Mouse (Mus musculus) intestine, embryonic 16.5 days (tissue): ENCODE data around the gene Klhl32. TPM values are rescaled to one million over a fixed set of nuclear protein-coding genes. Genes with fewer than 3 reads are reported as not detected.

ENCODE experiments used
- ATAC-seq: fragments of 200-750 bp; cut with Nextera tagmentation; 2 replicates; pipeline ENCODE4 v1.8.0; 2017; ENCODE audit warnings: moderate TSS enrichment, moderate library complexity
- H3K27ac ChIP-seq: fragments of 300-500 bp; sonication (generic); 2 replicates; pipeline ENCODE4 v1.5.1; 2014; ENCODE audit warnings: mild to moderate bottlenecking, low read length
- H3K27me3 ChIP-seq: fragments of 300-500 bp; sonication (generic); replicated peaks from 2 replicates; pipeline ENCODE4 v1.6.1; 2014; ENCODE audit warnings: low read length, control low read depth, mixed read lengths; ENCODE audit not compliant: control insufficient read depth, insufficient read depth
- H3K36me3 ChIP-seq: fragments of 300-500 bp; sonication (generic); 2 replicates; pipeline ENCODE4 v1.6.1; 2014; ENCODE audit warnings: low read length, control low read depth; ENCODE audit not compliant: control insufficient read depth, insufficient read depth
- H3K4me1 ChIP-seq: fragments of 300-500 bp; sonication (generic); 2 replicates; pipeline ENCODE4 v1.6.1; 2014; ENCODE audit warnings: low read length, control low read depth, mixed read lengths; ENCODE audit not compliant: control insufficient read depth, insufficient read depth
- H3K4me2 ChIP-seq: fragments of 300-500 bp; sonication (generic); 2 replicates; pipeline ENCODE4 v1.6.1; 2014; ENCODE audit warnings: low read depth, low read length, control low read depth
- H3K4me3 ChIP-seq: fragments of 300-500 bp; sonication (generic); 2 replicates; pipeline ENCODE4 v1.5.1; 2014; ENCODE audit warnings: mild to moderate bottlenecking, low read length
- H3K9ac ChIP-seq: fragments of 300-500 bp; sonication (generic); 2 replicates; pipeline ENCODE4 v1.6.1; 2014; ENCODE audit warnings: low read depth, low read length
- H3K9me3 ChIP-seq: fragments of 300-500 bp; sonication (generic); 2 replicates; pipeline ENCODE4 v1.6.1; 2016; ENCODE audit warnings: low read length, control low read depth; ENCODE audit not compliant: control insufficient read depth
- WGBS: fragments of 180-500 bp; shearing (Covaris S2); extraction: QIAGEN DNeasy Blood & Tissue Kit; methylation state at CpG from one replicate; pipeline ENCODE4 v1.1.7; 2014; 5-methylcytosine and 5-hydroxymethylcytosine counted together
- polyA plus RNA-seq: library from polyadenylated mRNA; unstranded; fragments of >200 nt; fragmentation: Nextera tagmentation; extraction: Ambion mirVana; gene quantifications from 2 replicates; pipeline ENCODE4 v1.2.1, GENCODE M21; 2015

Klhl32 gene
- polyA plus RNA-seq, 1 experiment from 2014 or later, result 3.3 TPM

DNA sequence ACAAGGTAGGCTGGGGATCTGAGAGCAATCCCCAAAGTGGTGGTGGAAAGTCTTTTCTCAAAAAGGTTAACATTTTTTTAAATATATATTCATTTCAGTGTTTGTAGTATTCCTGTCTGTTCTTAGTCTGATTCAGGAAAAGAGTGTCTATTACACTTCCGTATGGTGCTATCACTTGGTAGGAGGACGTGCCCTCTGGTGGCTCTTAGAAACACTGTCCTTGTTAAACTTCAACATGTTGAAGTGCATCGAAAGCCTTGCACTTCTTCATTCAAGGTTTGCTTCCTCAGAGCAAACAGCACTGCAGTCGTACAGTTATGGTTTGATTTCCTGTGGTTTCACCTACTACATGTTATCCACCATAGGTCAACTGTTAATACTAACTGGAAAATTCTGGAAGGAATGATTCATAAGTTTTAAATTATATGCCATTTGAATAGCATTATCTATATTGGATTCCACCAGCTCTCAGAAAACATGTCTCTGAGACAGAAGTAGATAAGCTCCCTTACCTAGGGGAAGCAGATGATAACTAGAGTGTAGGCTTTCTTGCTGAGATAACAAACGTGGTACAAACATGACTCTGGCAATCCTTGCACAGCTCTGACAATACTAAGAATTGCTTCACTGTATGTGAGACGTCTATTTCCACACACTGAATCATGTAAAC is 253.8 kb downstream of the Klhl32 start:
- Histone ChIP-seq H3K9ac (no peak overlapping the region), H3K4me3 (no peak overlapping the region), H3K27me3 (no peaks in the 10 kb centered on the region), H3K27ac (no peak overlapping the region), H3K36me3 (peaks cover 5% of the 10 kb centered on the region; the same call in 1 of the 2 replicates), H3K9me3 (no peaks in the 10 kb centered on the region), H3K4me1 (no peaks in the 10 kb centered on the region), H3K4me2 (no peak overlapping the region)
- ATAC-seq, result no peak
- WGBS, result 80% methylated on average over 6 of the region's 6 CpGs

- no peak for ATAC-seq
- Histone ChIP-seq H3K4me1 (no peaks in the 10 kb centered on the region), H3K27me3 (no peaks in the 10 kb centered on the region), H3K36me3 (no peaks in the 10 kb centered on the region), H3K4me2 (no peak overlapping the region), H3K9ac (no peak overlapping the region), H3K4me3 (no peak overlapping the region), H3K9me3 (no peaks in the 10 kb centered on the region), H3K27ac (no peak overlapping the region)
Observed at GRCm38 (mm10) chr4:24594824-24595223, 256.1 kb downstream of the Klhl32 start.

DNA sequence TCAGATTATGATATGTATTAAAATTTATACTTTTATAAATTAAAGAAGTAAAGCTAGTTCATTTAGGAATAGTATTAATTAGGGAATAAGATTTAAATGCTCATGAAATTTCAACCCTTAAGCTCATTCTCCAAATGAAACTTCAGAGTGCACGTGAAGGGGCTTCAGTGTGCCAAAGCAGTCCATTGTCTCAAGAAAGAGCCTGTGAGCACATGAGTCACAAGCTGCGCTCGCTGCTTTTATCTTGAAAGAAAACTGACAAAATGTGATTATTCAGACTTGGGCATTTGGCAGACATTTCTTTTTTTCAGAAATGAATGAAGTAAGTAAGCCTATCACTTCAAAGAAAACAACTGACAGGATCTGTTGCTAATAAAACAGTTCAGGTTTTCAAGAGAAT is 266.9 kb downstream of the Klhl32 start:
- Histone ChIP-seq H3K27ac (no peak overlapping the region), H3K36me3 (peaks cover 3% of the 10 kb centered on the region; the same call in 1 of the 2 replicates), H3K27me3 (no peaks in the 10 kb centered on the region), H3K9ac (no peak overlapping the region), H3K4me2 (no peak overlapping the region), H3K9me3 (no peaks in the 10 kb centered on the region), H3K4me3 (no peak overlapping the region), H3K4me1 (no peaks in the 10 kb centered on the region)
- no peak for ATAC-seq
- WGBS, result 92% methylated on average over 3 of the region's 3 CpGs

- H3K9me3 ChIP-seq, result no peaks in the 10 kb centered on the region
- H3K4me1 ChIP-seq, result no peaks in the 10 kb centered on the region
- no peak overlapping the region for H3K27ac ChIP-seq
- H3K9ac ChIP-seq, result no peak overlapping the region
- ATAC-seq, result no peak
- no peak overlapping the region for H3K4me3 ChIP-seq
- H3K4me2 ChIP-seq, result no peak overlapping the region
- WGBS, result 27% methylated on average over 1 of the region's 1 CpGs
- no peaks in the 10 kb centered on the region for H3K27me3 ChIP-seq
- peaks cover 3% of the 10 kb centered on the region; the same call in 1 of the 2 replicates for H3K36me3 ChIP-seq
Observed at GRCm38 (mm10) chr4:24582295-24582694, 268.6 kb downstream of the Klhl32 start.

DNA sequence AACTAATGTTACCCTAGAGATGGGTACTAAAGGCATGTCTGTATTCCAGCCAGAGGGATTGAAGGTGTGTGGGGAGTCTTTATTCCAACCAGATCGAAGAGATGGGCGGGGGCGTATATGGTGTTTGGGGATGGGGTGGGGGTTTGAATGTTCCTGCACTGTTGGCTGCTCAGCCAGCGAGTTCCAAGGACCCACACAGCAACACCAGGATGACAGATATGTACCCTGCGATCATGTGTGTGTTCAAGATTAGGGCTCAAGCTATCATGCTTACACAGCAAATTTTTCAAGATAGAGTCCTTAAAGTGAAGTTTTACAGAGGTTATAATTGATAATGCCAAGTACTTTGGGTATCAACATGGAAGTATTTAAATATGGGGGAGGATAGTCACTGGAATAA is 273.3 kb downstream of the Klhl32 start:
- H3K4me1 ChIP-seq, result no peaks in the 10 kb centered on the region
- H3K9ac ChIP-seq, result no peak overlapping the region
- H3K4me3 ChIP-seq, result no peak overlapping the region
- no peaks in the 10 kb centered on the region for H3K27me3 ChIP-seq
- WGBS, result 96% methylated on average over 5 of the region's 5 CpGs
- peaks cover 7% of the 10 kb centered on the region; the same call in 1 of the 2 replicates for H3K9me3 ChIP-seq
- H3K4me2 ChIP-seq, result no peak overlapping the region
- H3K36me3 ChIP-seq, result peaks cover 5% of the 10 kb centered on the region
- H3K27ac ChIP-seq, result no peak overlapping the region
- no peak for ATAC-seq

DNA sequence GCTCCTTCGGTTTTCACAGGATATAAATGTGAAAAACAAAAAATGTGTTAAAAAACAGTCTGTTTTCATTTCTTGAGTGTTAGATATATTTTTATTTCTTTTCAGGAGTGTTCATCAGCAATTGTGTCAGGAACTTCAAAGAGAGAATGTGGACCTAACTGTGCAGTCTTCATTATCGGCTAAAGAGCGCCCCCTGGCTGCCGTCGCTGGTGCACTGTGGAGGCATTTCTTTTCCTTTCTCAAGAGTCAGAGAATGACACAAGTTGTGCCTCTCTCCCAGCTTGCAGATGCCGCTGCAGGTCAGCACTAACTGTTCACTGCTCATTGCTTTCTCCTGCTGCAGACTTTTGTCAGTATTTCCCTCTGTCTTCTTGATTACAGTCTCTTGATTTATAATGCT is 276.6 kb downstream of the Klhl32 start:
- Histone ChIP-seq H3K9me3 (peaks cover 7% of the 10 kb centered on the region; the same call in 1 of the 2 replicates), H3K27ac (no peak overlapping the region), H3K27me3 (no peaks in the 10 kb centered on the region), H3K4me2 (no peak overlapping the region), H3K9ac (no peak overlapping the region), H3K4me3 (no peak overlapping the region), H3K4me1 (no peaks in the 10 kb centered on the region), H3K36me3 (peaks cover 5% of the 10 kb centered on the region)
- 19% methylated on average over 6 of the region's 6 CpGs for WGBS
- peak; percentile 62; the same call in 1 of the 2 replicates for ATAC-seq

DNA sequence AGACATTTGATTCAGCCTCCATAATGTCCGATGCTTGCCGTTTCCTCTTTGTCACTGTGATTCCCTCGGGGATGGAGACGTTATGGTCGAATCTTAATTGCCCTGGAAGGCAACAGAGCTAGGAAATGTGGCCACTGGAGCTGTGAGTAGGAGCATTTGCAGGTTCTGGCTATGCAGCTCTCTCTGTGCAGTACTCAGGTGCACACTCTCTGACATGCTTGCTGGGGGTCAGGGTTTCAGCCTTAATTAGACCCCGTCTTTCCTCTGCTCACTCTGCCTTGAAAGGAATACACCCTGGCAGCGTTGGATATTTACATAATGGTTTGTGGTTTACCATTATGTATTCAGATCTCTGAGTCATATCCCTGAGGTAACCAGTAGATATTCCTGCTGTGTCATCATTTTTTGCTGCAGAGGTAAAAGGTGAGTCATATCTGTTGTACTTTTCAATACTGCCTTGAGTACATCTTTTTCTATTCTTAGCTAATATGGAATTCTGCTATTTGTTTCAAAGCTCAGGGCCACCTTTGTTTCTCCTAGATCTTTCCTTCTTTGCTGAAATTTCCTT is 281.9 kb downstream of the Klhl32 start:
- Histone ChIP-seq H3K4me1 (no peaks in the 10 kb centered on the region), H3K9me3 (no peaks in the 10 kb centered on the region), H3K27me3 (no peaks in the 10 kb centered on the region), H3K4me2 (no peak overlapping the region), H3K9ac (no peak overlapping the region), H3K27ac (no peak overlapping the region), H3K36me3 (no peaks in the 10 kb centered on the region), H3K4me3 (no peak overlapping the region)
- WGBS, result 78% methylated on average over 7 of the region's 7 CpGs
- no peak for ATAC-seq

DNA sequence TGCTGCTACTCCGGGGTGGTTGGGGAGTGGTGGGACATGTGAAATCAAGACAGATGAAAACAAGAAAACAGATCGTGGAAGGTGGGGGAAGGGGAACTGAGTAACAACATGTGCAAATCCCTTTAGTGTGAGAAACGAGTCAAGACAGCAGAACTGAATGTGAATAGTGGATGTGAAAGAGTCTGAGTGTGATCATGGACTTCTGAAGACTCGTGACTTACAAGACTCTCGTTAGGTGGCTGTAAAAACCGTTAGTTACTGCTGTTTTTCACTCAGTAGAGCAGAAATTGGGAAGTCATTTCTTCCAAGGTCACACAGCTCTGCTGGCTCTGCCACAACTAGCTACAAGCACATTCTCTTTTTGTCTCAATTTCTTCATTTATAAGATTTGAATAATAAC is 282.9 kb downstream of the Klhl32 start:
- H3K4me1 ChIP-seq, result no peaks in the 10 kb centered on the region
- no peaks in the 10 kb centered on the region for H3K36me3 ChIP-seq
- H3K4me3 ChIP-seq, result no peak overlapping the region
- H3K4me2 ChIP-seq, result no peak overlapping the region
- H3K9ac ChIP-seq, result no peak overlapping the region
- ATAC-seq, result no peak
- no peaks in the 10 kb centered on the region for H3K27me3 ChIP-seq
- 70% methylated on average over 6 of the region's 6 CpGs for WGBS
- H3K27ac ChIP-seq, result no peak overlapping the region
- H3K9me3 ChIP-seq, result no peaks in the 10 kb centered on the region
